Mouse (Mus musculus): ENCODE data around the gene Gm20388. TPM values are rescaled to one million over a fixed set of nuclear protein-coding genes. Genes with fewer than 3 reads are reported as not detected.
"Not testable (repeated sequence)": the region's sequence is repeated elsewhere in the genome, so short reads cannot be mapped to it uniquely, and the experiment has no call there.

Gm20388 gene
- polyA plus RNA-seq, 1 experiment from 2014 or later: not detected

DNA sequence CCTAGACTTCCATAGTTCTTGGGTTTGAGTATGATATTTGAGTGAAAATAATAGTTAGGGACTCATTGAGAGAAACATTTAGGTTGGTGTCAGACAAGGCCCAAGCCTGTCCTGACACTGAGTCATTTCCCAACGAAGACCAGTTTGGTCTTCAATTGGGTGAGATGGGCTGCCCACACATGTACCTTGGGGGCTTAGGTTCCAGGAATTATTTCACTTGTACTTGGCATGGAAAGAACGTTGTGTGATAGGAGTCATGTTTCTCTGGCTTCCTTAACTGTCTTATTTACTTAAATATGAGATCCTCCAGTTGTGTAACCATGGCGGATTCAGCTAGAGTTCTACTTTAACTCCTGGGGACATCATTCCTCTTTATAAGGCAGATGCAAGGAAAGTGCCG, 3553.0 kb downstream of the Gm20388 start:
- H3K9me3 ChIP-seq (ENCODE audit: control insufficient read depth, low read length): no peaks in the 10 kb centered on the region
- H3K27me3 ChIP-seq (ENCODE audit: control insufficient read depth, insufficient read depth, low read length): no peaks in the 10 kb centered on the region
- no peak overlapping the region for H3K9ac ChIP-seq (ENCODE audit: low read depth, low read length)
- ATAC-seq (ENCODE audit: low FRiP score, low TSS enrichment): no peak
- 85% methylated on average over 4 of the region's 4 CpGs for WGBS
- no peak overlapping the region for H3K27ac ChIP-seq (ENCODE audit: low read depth, low read length)
- H3K4me3 ChIP-seq (ENCODE audit: low read length): no peak overlapping the region
- peaks cover 30% of the 10 kb centered on the region for H3K36me3 ChIP-seq (ENCODE audit: control insufficient read depth, insufficient read depth, low read length)
- no peak overlapping the region for H3K4me2 ChIP-seq (replicated peaks; ENCODE audit: low read depth, low read length)
- H3K4me1 ChIP-seq (ENCODE audit: control insufficient read depth, insufficient read depth, low read length): no peaks in the 10 kb centered on the region

DNA sequence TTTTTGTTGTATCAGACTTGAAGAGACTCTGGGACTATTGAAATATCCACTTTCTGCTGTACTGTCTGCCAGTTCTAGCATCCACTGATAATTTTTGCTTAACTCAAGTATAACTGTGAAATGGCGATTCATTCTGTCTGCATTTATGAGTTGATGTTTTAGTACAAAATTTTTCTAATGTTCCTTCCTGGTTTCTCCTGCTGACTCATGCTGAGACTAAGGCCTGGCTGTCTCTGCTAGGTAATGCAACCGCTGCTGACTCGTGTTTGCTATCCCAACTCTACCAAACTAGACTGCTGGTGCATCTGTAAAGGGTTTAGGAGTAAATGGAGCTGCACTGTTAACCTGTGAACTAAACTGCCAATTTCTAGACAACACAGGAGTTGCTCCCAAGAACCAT, 3556.8 kb downstream of the Gm20388 start:
- H3K27me3 ChIP-seq (ENCODE audit: control insufficient read depth, insufficient read depth, low read length): no peaks in the 10 kb centered on the region
- no peak overlapping the region for H3K4me2 ChIP-seq (replicated peaks; ENCODE audit: low read depth, low read length)
- no peak overlapping the region for H3K9ac ChIP-seq (ENCODE audit: low read depth, low read length)
- no peak for ATAC-seq (ENCODE audit: low FRiP score, low TSS enrichment)
- no peak overlapping the region for H3K27ac ChIP-seq (ENCODE audit: low read depth, low read length)
- no peaks in the 10 kb centered on the region for H3K9me3 ChIP-seq (ENCODE audit: control insufficient read depth, low read length)
- WGBS: 72% methylated on average over 3 of the region's 3 CpGs
- H3K4me1 ChIP-seq (ENCODE audit: control insufficient read depth, insufficient read depth, low read length): no peaks in the 10 kb centered on the region
- no peak overlapping the region for H3K4me3 ChIP-seq (ENCODE audit: low read length)
- H3K36me3 ChIP-seq (ENCODE audit: control insufficient read depth, insufficient read depth, low read length): peaks cover 2% of the 10 kb centered on the region; the same call in 1 of the 2 replicates

DNA sequence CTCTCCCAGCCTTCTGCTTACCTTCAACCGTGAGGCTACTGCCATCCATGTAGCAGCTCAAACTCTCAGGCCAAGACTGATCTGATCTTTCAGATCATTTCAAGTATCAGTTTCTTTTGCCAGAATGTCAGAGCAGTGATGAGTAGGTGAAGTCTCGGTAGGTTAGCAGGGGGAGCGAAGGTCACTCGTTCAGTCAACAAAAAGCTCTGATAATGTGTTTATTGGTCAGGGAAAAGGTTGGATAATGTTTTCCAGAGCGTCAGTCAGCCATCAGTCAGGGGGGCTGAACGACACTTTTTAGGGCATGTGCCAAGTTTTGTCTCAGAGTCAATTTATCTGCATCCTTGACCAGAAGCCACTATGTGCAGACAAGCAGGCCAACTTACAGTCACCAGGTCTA, 3562.3 kb downstream of the Gm20388 start:
- not testable (repeated sequence) for H3K9ac ChIP-seq (ENCODE audit: low read depth, low read length); H3K27ac ChIP-seq (ENCODE audit: low read depth, low read length); H3K27me3 ChIP-seq (ENCODE audit: control insufficient read depth, insufficient read depth, low read length); H3K36me3 ChIP-seq (ENCODE audit: control insufficient read depth, insufficient read depth, low read length); H3K4me2 ChIP-seq (replicated peaks; ENCODE audit: low read depth, low read length); ATAC-seq (ENCODE audit: low FRiP score, low TSS enrichment); H3K9me3 ChIP-seq (ENCODE audit: control insufficient read depth, low read length); H3K4me3 ChIP-seq (ENCODE audit: low read length); H3K4me1 ChIP-seq (ENCODE audit: control insufficient read depth, insufficient read depth, low read length)
- WGBS: 56% methylated on average over 6 of the region's 6 CpGs

DNA sequence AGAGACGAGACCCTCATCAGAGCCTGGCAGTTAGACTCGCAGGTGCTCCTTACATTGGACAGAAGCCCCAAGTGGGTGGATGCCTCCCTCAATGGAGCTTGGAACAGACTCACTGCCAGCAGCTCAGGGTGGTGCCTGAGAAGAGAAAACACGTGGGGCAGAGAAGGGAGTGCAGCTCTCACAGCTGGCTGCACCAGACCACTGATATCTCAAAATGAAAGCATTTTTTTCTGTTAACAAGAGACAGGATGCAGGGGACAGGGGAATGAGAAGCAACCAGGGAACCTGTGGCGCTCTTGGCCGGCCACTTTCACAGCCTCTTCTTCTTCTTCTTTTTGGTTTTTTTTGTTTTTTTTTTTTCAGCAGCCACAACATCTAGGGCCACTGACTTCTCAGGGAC, 3563.9 kb downstream of the Gm20388 start:
- not testable (repeated sequence) for ATAC-seq (ENCODE audit: low FRiP score, low TSS enrichment)
- WGBS: 62% methylated on average over 5 of the region's 5 CpGs

DNA sequence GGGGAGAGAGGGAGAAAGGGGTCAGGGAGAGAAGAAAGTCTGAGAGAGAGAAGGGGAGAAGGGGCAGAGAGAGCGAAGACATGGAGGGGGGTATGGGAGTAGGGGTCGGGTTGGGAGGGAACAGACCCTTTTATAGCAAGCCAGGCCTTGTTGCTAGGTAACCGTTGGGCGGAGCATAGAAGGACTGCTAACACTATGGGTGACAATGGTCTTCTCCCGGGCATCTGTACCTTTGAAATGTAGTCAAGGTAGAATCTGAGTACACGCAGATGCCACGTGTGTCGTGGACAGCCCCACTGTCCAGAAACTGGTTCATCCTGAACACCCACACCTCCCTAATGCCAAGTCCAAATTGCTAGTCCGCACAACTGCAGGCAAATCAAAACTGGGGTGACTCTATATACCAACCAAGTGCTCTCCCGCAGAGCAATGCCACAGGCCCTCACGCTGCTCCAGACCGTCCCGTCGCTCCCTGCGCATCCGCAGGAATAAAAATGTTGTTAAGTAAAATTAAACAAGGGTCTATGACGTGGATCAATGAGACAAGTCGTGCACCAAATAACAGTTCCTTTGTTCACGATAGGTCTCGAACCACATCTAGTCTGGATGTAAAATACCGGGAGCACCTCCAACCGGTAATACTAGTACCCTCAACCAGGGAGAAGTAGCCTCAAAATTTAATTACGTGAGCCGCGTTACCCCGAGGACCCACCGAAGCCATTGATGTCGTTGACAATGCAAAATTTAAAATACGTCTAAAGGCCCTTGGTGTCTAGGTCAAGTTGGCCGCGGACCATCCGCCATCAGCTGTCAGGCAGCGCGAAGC, 3566.5 kb downstream of the Gm20388 start:
- no peak overlapping the region for H3K27ac ChIP-seq (ENCODE audit: low read depth, low read length)
- ATAC-seq (ENCODE audit: low FRiP score, low TSS enrichment): peak; percentile 25; the same call in 1 of the 2 replicates
- H3K4me1 ChIP-seq (ENCODE audit: control insufficient read depth, insufficient read depth, low read length): peaks cover 10% of the 10 kb centered on the region
- H3K27me3 ChIP-seq (ENCODE audit: control insufficient read depth, insufficient read depth, low read length): no peaks in the 10 kb centered on the region
- no peaks in the 10 kb centered on the region for H3K9me3 ChIP-seq (ENCODE audit: control insufficient read depth, low read length)
- H3K36me3 ChIP-seq (ENCODE audit: control insufficient read depth, insufficient read depth, low read length): peaks cover 20% of the 10 kb centered on the region
- H3K4me3 ChIP-seq (ENCODE audit: low read length): peak overlapping the region; percentile 76
- 9% methylated on average over 34 of the region's 34 CpGs for WGBS
- H3K9ac ChIP-seq (ENCODE audit: low read depth, low read length): peak overlapping the region; percentile 82
- H3K4me2 ChIP-seq (replicated peaks; ENCODE audit: low read depth, low read length): peak overlapping the region; percentile 73

More for the DNA sequence above, 3563.9 kb downstream of the Gm20388 start:
- H3K9me3 ChIP-seq (ENCODE audit: control insufficient read depth, low read length); H3K36me3 ChIP-seq (ENCODE audit: control insufficient read depth, insufficient read depth, low read length); H3K27me3 ChIP-seq (ENCODE audit: control insufficient read depth, insufficient read depth, low read length); H3K4me2 ChIP-seq (replicated peaks; ENCODE audit: low read depth, low read length); H3K4me3 ChIP-seq (ENCODE audit: low read length); H3K27ac ChIP-seq (ENCODE audit: low read depth, low read length); H3K9ac ChIP-seq (ENCODE audit: low read depth, low read length); H3K4me1 ChIP-seq (ENCODE audit: control insufficient read depth, insufficient read depth, low read length): not testable (repeated sequence)

DNA sequence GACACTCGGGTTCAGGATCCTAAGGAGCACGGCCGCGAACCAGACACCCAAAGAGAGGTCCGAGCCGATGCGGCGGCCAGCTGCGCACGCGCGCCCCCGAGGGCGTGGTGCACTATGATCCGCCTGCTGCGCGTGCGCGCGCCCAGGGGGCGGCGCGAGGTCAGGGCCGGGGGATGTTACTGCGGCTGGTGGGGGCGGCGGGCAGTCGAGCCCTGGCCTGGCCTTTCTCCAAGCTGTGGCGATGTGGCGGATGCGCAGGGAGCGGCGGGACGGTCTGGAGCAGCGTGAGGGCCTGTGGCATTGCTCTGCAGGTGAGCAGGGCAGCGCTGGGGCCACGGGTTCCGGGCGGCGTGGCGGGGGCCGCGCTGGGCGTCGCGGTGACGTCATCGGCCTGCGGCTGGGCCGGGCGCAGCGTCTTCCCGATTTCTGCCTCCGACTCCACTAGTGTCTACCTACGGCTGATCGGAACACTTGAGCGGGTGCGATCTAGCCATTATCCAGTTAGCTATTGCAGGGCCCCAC, 3567.2 kb downstream of the Gm20388 start, which contains the start of gene Afg3l1:
Afg3l1 (plus strand) TSS at position 167 of the 522 bp plus-strand sequence.
- Histone ChIP-seq H3K4me1 (ENCODE audit: control insufficient read depth, insufficient read depth, low read length) (peaks cover 10% of the 10 kb centered on the region), H3K36me3 (ENCODE audit: control insufficient read depth, insufficient read depth, low read length) (peaks cover 25% of the 10 kb centered on the region), H3K9ac (ENCODE audit: low read depth, low read length) (peak within 1 kb of the TSS; percentile 82), H3K27ac (ENCODE audit: low read depth, low read length) (peak within 1 kb of the TSS; percentile 95), H3K27me3 (ENCODE audit: control insufficient read depth, insufficient read depth, low read length) (no peaks in the 10 kb centered on the region), H3K4me2 (replicated peaks; ENCODE audit: low read depth, low read length) (peak within 1 kb of the TSS; percentile 73), H3K4me3 (ENCODE audit: low read length) (peak within 1 kb of the TSS; percentile 76), H3K9me3 (ENCODE audit: control insufficient read depth, low read length) (no peaks in the 10 kb centered on the region)
- ATAC-seq (ENCODE audit: low FRiP score, low TSS enrichment): peak; percentile 93
- under 1% methylated on average over 48 of the region's 58 CpGs for WGBS

DNA sequence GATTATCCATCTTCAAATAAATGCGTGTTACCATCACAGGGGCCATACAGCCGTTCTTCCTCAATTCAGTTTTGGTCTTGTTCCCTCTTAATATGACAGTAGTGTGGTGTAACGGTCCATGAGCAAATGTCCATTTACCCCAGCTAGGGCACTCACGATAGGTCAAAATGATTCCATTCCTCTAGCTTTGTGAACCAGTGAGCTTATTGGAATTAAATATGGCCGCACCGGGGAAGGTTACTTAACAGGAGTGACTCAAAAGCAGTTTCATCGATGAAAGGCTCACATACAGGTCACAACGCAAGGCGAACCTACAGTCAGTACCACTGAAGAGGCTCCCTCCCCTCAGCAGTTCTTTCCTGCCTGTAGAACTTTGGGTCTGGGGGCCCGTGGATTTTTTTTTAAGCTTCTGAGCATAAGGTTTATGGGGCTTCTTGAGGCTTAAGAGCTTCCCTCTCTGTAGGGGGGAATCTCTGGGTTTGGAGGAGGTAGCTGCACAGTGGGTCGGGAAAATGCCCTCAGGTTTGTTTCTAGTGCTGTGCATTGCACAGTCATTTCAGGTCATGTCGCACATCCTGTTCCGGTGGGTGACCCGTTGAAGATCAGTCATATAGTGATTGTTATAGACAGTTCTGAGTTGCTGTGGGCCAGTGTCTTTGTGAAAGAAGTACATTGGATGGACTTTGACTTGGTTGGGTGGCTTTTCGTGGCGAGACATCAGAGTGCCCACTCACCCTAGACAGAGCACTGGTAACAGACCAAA, 3568.0 kb downstream of the Gm20388 start:
- peak overlapping the region; percentile 73 for H3K4me2 ChIP-seq (replicated peaks; ENCODE audit: low read depth, low read length)
- H3K27me3 ChIP-seq (ENCODE audit: control insufficient read depth, insufficient read depth, low read length): no peaks in the 10 kb centered on the region
- H3K27ac ChIP-seq (ENCODE audit: low read depth, low read length): peak overlapping the region; percentile 95
- 34% methylated on average over 16 of the region's 16 CpGs for WGBS
- peaks cover 10% of the 10 kb centered on the region for H3K4me1 ChIP-seq (ENCODE audit: control insufficient read depth, insufficient read depth, low read length)
- H3K36me3 ChIP-seq (ENCODE audit: control insufficient read depth, insufficient read depth, low read length): peaks cover 28% of the 10 kb centered on the region
- no peak for ATAC-seq (ENCODE audit: low FRiP score, low TSS enrichment)
- H3K4me3 ChIP-seq (ENCODE audit: low read length): peak overlapping the region; percentile 76
- H3K9ac ChIP-seq (ENCODE audit: low read depth, low read length): peak overlapping the region; percentile 82
- no peaks in the 10 kb centered on the region for H3K9me3 ChIP-seq (ENCODE audit: control insufficient read depth, low read length)

DNA sequence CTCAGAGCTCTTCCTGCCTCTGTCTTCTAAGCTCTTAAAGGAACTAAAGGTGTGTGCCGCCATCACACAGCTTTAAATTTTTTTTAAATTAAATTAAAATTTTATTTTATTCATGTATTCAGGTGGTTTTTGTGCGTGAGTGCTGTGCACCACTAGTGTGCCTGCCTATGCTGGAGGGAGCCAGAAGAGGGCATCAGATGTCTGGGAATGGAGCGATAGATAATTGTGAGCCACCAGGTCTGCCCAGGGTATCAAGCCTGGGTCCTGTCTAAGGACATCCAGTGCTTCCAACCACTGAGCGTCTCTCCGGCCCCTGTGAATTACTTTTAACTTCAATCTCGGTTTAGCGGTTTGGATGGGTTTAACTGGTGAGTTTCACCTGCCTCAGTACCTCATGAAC, 3572.0 kb downstream of the Gm20388 start:
- Histone ChIP-seq H3K9ac (ENCODE audit: low read depth, low read length) (no peak overlapping the region), H3K4me1 (ENCODE audit: control insufficient read depth, insufficient read depth, low read length) (peaks cover 10% of the 10 kb centered on the region), H3K9me3 (ENCODE audit: control insufficient read depth, low read length) (no peaks in the 10 kb centered on the region), H3K4me2 (replicated peaks; ENCODE audit: low read depth, low read length) (no peak overlapping the region), H3K36me3 (ENCODE audit: control insufficient read depth, insufficient read depth, low read length) (peaks cover 57% of the 10 kb centered on the region), H3K27ac (ENCODE audit: low read depth, low read length) (no peak overlapping the region), H3K27me3 (ENCODE audit: control insufficient read depth, insufficient read depth, low read length) (no peaks in the 10 kb centered on the region), H3K4me3 (ENCODE audit: low read length) (no peak overlapping the region)
- no peak for ATAC-seq (ENCODE audit: low FRiP score, low TSS enrichment)
- 87% methylated on average over 7 of the region's 7 CpGs for WGBS
